Mouse (Mus musculus) right cerebral cortex, postnatal 4 days (tissue): Measurements from ENCODE around the gene Cldn7.
A peak's percentile ranks its signal among the peaks of the same experiment; 100 is the strongest.

Experiments
- DNase-seq: peaks from one replicate; pipeline ENCODE4 v3.0.0-alpha.2; 2022

Gene Cldn7

DNA sequence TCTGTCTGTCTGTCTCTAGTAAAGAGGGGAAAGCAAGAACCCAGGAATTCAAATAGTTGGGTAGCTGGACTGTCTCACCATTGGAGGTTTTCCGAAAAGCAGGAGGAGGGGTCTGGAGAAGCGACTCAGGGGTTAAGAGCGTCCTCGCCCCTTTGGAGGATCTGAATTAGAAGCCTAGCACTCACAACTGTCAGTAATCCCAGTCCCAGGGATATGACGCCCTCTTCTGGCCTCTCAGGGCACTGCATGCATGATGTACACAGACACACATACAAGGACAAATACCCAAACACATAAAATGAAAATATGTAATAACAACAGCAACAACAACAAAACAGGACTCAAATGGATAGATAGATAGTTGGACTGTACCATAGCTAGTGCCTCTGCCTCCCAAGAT is 4.0 kb upstream of the Cldn7 start:
- DNase-seq, result no peak

DNA sequence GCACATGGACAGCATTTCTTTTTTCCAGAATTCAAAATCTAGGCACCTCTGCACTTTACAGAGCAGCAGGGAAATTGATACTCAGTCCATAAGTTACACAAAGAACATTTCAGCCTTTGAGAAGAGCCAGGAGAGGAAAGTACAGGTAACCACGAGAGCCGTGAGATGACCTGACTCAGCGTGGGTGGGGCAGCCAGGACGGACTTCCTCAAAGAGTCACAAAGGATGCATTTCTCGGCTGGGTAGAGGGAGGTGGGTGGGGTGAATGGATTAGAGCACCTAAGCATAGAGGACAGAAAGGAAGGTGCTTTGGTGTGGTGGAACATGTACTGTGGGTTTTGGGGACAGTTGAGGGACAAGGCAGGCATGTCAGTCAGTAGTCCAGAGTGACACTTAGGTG is 2.7 kb upstream of the Cldn7 start:
- no peak for DNase-seq

GRCm38 (mm10) chr11:69965271-69966005 is 859 bp downstream of the Cldn7 start:
- DNase-seq, result no peak

GRCm38 (mm10) chr11:69966006-69966859 is 1.7 kb downstream of the Cldn7 start:
- no peak for DNase-seq

DNA sequence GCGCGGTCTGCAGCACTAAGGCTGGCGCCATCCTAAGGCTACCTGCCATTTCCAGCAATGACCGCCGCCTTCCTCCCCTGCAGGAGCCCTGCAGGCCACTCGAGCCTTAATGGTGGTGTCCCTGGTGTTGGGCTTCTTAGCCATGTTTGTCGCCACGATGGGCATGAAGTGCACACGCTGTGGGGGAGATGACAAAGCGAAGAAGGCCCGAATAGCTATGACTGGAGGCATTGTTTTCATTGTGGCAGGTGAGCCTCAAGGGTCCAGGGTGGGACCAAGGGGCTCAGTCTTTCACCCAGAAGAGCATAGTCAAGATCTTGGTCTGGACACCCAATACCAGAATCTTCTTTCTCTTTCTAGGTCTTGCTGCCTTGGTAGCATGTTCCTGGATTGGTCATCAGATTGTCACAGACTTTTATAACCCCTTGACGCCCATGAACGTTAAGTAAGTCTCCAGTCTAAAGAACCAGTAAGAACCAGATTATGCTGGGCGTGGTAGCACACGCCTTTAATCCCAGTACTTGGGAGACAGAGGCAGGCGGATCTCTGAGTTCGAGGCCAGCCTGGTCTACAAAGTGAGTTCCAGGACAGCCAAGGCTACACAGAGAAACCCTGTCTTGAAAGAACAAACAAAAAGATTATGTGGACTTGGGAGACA is 2.4 kb downstream of the Cldn7 start:
- no peak for DNase-seq

DNA sequence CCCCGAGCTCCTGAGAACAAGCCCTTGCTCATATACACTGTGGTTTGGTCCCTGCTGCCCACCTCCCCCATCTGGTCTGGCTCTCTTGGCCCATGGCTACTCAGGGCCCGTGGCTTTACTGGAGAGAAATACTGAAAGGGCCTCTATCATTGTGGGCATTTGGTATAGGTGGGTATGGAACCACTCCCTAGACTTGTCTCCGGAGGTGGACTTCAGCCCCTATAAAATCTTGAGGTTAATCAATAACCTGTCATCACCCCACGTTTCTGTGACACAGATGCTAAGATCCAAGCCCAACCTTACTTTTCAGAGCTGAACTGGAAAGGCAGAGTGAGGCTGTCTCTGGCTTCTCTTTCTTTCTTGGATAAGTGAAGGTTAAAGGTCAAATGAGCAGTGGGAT is 4.2 kb downstream of the Cldn7 start:
- DNase-seq, result no peak

DNA sequence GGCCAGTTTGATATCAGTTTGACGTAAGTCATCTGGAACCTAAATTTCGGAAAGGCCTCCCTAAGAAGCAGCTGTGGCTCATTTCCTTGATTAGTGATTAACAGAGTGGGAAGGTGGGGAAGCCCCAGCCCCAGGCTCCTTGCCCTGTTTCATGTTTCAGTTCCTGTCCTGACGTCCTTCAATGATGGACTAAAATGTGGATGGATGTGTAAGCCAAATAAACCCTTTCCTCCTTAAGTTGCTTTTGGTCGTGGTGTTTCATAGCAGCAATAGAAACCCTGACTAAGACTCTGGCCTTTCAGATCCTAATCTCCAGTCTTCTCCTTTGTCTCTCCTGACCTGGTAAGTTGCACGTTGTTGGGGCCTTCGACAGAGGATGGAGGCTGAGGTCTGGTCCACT is 5.6 kb downstream of the Cldn7 start:
- DNase-seq, result no peak

GRCm38 (mm10) chr11:69970775-69971174 is 6.2 kb downstream of the Cldn7 start:
- DNase-seq, result no peak

GRCm38 (mm10) chr11:69974907-69975306 is 10.3 kb downstream of the Cldn7 start:
- no peak for DNase-seq

DNA sequence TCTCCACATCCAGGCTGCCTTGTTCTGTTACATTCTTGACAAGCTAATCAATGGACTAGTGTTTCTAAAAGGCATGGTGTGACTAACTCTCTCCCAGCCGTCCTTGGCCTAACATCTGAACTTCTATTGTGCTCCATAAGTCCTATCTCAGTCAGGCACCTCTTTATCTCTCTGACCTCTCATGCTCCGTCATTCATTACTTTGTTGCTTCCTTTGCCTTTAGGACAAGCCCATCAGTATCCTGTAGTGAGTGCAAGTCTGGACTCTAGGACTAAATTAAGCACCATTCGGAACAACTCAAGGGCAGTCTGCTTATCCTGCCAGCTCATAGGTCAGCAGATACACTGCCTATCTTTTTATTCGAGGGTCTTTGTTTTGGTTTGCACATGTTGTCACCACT is 11.7 kb downstream of the Cldn7 start:
- DNase-seq, result no peak

DNA sequence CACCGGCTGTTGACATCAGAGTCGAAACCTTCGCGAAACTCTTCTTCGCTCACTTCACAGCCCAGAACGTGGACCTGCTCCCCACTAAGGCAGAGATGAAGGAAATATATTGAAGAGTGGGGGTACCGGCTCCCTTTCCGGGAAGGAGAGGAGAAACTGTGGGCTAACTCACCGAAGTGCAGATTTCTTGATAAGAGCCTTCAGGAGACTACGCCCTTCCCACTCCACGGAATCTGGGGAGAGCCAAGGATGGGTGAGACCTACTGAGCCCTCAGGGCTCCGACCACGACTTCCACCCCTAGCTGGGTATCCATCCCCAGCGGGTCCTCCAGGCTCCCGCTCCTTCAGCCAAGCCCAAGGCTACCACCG is 15.2 kb downstream of the Cldn7 start:
- DNase-seq, result no peak

GRCm38 (mm10) chr11:69980196-69981140 is 15.9 kb downstream of the Cldn7 start:
- peak; percentile 98 for DNase-seq

GRCm38 (mm10) chr11:69981141-69981762 is 16.7 kb downstream of the Cldn7 start, which contains the start of gene Ctdnep1:
Gene Ctdnep1, plus strand, starts transcription at chr11:69981156.
- no peak for DNase-seq

GRCm38 (mm10) chr11:69982225-69982624 is 17.6 kb downstream of the Cldn7 start, which contains the start of gene Elp5:
Gene Elp5, minus strand, starts transcription at chr11:69982517.
- no peak for DNase-seq

DNA sequence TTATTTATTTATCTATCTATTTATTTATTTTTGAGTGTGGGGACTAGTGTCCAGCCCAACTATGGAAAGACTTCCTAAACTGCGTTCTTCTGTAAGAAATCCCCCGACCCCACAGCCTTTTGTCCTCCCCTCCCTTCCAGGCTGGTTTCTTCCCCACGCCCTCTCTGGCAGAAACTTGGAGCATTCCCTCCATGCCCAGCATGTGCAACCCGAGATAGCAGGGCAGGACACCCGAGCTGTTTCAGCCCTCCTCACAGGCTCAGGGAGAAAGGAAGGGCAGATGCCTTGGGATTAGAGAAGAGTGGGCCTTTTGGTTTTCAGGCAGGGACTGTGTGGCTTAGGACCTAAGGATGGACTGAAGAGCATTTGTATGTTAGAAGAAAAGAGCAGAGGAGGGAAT is 18.3 kb downstream of the Cldn7 start:
- DNase-seq, result no peak

DNA sequence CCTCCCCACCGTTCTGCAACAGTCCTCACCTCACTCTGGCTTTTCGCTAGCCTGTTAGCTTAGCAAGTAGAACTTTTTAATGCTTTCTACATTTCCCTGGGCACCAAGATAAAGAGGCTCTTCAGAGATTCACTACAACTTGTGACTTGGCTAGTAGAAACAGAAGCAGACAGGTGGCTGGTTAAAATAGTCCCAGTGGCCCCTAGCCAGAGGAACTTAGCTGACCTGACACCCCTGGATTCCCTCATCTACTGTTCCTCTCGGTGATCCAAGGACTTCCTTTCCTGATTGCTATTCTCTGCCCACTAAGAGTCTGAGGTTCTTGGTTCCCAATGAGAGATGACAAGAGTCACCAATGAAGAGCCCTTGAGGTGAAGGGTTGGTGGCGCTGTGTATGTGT is 18.8 kb downstream of the Cldn7 start:
- DNase-seq, result no peak

- no peak for DNase-seq
Measured at GRCm38 (mm10) chr11:69984431-69984830, 19.9 kb downstream of the Cldn7 start.

- DNase-seq, result no peak
Measured at GRCm38 (mm10) chr11:69989949-69990348, 25.4 kb downstream of the Cldn7 start.

DNA sequence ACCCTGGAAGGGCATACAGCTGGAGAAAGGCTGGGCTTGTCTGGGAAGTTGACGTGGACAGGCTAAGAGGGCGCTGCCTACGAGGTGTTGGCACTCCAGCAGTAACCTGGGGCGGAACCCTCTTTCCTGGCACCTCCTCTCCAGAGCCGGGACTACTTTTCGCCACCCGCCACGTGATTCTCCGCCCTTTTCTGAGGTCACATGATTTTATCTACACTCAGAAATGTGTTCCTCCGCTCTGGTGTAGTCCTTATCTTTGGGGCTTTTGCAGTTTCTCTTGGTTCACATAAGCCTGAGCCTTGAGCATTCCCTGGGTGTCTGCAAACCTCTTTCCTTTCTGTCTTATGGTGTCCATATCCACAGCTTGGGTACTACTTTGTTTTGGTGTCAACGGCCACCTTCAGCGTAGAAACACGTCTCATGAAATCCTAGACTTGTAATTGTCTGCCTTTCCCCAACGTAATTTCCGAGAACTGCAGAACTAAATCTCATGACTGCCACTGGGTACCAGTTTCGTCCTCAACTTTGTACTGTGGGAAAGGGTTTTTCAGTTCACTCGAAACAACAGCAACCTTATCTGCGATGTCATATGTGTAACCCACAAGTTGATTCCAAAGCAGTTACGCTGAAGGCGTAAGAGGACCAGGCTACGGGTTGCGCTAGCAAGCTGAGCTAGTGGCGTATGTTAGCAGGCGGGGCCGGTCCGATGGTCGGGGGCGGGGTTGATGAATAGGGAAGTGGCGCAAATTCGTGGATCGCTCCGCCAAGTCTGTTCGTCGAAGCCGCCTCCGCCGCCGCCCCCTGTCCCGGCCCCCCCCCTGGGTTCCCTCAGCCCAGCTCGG is 26.5 kb downstream of the Cldn7 start, which contains the start of gene Gabarap:
TSS of gene Gabarap (plus strand) at position 294 of the 842 bp plus-strand sequence.
- DNase-seq, result peak; percentile 95

- DNase-seq, result no peak
Measured at GRCm38 (mm10) chr11:69991711-69992110, 27.1 kb downstream of the Cldn7 start.

DNA sequence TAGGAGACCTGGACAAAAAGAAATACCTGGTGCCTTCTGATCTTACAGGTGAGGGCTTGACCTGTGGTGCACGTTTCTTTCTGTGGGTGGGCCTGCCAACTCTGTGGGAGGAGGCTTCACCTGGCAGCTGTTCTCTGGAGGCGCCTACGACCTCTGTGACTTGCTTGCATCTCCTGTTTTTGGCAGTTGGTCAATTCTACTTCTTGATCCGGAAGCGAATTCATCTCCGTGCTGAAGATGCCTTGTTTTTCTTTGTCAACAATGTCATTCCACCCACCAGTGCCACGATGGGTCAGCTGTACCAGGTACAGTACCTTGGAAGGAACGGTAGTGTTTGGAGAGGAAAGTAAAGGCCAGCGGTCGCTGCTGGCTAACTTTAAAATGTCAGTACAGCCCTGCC is 27.8 kb downstream of the Cldn7 start:
- DNase-seq, result no peak
